Mouse (Mus musculus) testis, postnatal 14 days (tissue): ENCODE data around the gene Lmna.

Experiments used
- DNase-seq: peaks from one replicate; pipeline ENCODE4 v3.0.0; 2021; ENCODE audit warnings: low spot score

Gene Lmna

DNA sequence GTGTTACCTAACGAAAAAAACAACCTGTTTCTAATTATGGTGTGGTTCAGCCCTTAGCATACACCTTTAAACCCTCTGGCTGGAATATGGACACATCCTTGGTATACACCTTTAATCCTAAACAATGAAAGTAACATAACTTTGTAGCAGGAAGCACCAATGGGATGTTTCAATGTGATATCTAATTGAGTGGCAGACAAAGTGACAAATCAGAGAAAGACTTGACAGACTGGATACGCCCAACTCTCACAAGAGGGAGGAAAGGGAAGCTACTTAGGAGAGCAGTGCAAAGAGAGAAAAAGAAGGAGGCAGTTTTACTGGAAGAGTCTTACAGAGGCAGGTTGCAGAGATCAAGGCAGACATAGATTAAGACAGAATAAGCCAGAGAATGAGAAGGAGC, 40.3 kb downstream of the Lmna start:
- no peak for DNase-seq

DNA sequence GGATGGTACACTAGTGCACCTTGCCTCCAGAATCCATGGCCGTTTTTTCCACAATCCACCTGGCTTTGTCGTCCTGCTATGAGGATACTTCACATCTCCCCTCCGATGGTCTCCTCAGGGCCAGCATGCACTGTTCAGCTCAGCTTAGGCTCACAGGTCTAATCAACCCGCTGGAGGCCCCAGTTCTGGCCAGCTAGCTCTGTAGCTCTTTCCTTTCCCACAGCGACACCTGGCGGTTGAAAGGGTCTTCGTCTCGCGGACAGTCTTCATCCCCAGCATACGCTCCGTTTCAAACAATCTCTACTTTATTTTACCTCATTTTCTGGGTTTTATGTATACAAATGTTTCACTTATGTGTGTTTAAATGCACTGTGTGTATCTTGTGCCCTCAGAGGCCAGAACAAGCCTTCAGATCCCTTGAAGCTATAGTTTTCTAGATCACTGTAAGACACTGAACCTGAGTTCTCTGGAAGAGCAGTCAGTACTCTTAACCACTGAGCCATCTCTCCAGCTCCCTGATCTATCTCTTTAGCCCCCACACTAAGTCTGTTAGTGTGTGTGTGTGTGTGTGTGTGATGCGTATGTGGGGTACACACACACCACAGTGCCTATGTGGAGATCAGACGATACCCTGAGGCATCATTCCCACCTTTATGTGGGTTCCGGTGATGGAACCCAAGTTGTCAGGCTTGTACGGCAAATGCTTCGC, 42.5 kb downstream of the Lmna start:
- peak; percentile 75 for DNase-seq

DNA sequence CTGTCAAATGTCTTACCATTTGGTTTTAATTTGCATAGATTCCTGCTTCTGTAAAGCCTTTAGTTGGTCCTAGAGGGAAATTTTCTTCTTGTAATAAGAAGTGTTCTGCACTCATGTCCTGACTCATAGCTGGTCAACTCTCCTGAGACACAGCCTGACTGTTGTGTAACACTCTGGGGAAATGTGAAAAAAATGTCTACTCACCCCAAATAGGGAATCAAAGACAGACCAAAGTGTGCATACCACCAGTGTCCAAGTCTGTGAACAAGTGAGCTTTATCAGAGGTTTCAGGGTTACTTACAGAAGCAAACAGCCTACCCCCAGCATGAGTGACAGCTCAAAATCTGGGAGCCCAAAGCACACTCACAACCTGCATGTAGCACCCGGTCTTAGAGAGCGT, 44.6 kb downstream of the Lmna start:
- DNase-seq, result no peak

DNA sequence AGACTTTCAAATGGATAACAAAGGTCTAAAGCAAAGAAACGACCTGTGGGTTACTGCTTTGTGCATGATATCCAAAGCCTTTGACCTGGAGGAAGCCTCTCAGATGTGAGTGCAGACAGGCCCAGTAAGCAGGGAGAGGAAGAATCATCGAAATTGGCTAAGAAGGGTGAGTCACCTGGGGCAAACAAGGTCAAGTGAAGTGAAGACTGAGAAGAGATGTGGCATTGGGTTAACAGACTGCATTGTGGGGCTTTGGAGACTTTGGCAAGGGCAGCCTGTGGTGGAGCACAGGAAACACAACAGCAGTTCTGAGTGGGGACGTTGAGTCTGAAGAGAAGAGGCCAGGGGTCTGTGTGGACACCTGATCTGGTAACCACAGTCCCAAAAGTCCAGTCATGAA, 45.3 kb downstream of the Lmna start:
- DNase-seq, result no peak

DNA sequence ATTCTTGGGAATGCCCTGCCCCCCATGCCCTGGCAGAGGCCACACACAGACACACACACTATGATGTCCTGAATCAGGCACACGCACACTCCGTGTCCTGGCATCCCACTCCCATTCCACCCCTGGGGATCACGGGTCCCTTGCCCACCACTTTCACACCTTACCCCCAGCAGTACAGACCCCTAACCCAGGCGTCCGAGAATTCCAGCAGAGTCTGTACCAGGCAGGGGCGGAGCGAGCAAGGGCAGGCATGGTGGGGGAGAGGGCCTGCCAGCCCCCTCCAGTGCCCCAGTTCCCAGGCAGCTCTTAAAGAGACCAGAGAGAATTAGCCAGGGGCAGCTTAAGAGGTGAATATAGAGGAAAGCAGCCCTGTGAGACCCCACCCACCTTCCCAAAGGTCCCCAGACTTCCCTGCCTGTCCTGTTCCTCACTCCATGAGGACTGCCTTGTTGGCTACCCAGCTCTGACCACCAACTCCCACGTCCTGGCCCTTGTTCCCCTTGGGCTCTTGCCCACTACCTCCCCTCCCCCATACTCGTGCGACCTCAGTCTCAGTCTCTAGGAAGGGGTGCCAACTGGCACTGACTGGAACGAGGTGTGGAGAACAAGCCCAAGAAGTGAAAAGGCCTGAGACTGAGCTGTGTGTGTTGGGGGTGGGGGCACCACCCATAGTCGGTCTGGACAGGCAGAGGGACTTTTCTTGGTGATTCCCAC, 48.6 kb downstream of the Lmna start, which contains the start of gene Sema4a:
Gene Sema4a (minus strand): TSS at position 200 of the 714 bp plus-strand sequence.
- no peak for DNase-seq

DNA sequence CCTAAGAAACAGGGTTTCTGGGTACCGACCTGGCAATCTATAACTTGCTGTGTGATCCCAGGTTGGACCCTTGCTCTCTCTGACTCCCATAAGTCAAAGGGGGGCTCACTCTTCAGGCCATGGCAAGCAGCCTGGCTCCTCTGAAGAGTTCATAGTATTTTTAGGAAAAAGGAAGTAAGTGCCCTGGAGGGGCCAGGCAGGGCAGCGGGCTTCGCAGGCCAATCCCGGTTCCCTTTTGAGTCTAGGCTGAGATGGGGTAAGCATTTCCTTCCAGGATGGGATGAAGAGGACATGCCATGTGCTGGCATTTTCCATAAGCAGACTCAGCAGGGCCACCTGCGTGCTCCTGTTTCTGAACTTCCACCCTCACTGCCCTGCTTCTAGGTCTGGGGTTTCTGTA, 49.7 kb downstream of the Lmna start:
- no peak for DNase-seq

DNA sequence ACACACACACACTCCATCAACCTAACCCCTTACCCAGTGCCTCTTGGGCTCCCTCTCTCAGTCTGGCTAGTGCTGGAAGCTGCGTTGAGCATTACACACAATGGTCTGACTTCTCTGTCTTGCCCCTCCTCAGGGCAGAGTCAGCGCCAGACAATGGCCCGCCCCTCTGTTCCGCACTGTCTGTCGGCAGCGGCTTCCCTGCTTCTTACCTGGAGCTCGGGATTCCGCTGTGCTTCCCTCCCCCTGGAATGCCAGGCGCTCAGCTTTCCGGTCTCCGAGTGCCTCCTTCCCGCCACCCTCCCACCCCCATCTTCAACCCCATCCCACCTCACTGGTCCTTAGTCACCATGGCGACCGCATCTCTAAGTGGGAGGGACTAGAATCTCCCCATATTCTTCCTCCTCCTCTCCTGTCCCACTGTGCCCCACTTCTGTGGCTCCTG, 51.0 kb downstream of the Lmna start:
- no peak for DNase-seq

DNA sequence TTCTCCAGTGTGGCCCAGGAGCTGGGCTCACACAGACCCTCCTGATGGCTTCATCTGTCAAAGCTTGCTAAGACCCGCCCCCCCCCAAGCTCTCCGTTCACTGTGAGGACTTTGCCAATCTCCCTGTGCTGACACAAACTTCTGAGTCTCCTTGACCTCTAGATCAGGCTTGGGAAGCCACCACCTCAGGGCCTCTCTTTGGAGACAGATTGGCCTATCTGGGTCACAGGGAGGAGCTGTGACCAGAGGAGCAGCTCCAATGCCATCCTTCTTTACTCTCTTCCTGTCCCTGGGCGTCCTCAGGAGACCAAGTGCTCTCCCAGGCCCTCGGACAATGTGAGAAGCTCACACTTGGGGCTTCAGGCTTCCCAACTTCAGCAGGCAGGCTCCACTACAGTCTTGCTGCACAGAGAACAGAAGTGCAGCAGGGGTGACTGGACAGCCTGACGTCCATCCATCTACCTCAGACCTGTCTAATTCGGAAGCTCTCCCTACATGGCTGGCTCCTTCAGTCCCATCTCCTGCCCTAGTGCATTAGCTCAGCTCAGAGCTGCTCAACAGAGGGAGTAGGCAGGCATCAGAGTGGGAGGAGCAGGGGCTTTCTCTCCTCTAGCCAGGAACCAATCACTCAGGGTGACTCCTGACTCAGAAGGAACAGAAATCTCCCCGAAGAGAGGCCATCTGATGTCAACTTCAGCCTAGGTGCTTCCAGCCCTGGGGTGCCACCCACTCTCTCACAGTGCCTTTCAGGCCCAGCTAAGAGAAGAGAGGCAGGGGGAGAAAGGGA, 52.8 kb downstream of the Lmna start:
- DNase-seq, result no peak

DNA sequence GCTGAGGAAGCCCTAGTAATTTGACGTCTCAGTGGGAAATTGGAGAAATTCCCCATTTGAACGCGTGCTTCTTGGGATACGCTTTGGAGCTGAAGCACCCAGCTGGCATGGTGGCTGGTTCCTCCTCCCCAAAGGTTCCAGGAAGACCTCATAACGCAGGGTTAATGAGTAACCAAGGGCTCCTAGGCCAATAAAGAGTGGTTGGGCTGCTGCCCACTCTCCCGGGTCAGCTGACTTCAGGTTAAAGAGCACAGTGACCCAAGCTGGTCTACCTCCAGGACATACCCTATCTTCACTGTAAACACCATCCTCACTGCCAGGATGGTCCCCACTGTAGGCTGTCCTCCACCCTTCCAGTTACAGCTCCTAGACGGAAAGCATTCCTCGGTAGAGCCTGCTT, 53.4 kb downstream of the Lmna start:
- DNase-seq, result no peak

DNA sequence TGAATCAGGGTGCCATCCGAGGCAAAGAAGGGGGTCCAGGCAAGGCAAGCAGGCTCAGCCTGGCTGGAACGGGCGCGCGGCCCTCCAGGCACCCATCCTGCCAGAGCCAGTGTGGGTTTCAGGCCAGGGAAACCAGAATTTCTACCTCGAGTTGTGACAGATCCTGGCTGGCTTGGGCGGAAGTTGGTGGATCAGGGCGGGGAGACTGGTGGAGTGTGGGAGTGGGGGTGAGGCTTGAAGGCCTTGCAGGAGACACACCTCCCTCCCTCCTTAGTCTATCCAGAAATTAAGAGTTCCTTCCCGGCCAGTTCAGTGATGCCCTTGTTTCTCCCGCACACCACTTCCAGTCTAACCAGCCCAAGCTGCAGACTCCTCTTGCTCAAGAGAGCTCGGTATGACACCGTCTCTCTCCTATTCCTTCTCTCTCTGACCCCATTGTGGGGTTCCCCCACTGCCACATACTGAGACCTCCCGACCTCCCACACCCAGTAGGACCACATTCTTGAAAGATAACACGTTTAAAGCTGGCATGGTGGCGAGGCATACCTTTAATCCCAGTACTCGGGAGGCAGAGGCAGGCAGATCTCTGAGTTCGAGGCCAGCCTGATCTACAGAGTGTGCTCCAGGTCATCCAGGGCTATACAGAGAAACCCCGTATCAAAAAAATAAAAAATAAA, 54.0 kb downstream of the Lmna start:
- no peak for DNase-seq

DNA sequence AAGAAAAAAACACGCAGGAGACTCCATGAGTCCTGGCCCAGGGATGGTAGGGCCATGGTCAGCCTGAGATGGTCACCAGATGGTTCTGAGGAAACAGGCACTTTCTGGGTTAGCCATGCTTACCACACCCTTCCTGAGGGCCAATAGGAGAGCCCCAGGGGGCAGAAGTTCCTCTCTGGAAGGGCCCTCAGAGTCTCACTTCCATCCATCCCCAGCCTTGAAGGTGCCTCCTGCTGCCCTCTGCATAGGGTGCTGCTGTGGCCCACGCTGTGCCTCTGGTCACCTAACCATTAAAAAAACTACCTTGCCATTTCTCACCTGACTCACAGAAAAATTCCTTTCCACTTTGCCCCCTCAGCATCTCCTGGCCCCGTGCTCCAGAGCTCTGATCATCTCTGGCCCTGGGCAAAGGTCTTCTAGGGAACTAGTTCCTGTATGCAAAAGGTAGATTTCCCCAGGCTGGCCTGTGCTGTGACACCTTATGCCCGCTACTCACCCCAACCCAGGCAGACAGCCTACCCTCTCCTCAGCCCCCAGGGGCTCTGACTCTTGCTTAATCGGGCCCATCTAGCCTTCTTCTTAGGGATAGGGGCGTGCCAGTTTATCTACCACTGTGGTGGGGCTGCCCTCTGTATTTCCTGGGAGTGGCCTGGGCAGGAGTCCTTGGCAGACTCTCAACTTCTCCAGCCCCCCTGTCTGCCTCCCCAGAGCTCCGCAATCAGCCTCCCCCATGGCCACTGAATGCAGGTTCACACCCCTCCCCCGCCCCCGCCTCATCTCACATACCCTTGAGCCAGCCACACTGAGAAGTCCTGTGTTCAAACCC, 54.8 kb downstream of the Lmna start:
- peak; percentile 3 for DNase-seq

DNA sequence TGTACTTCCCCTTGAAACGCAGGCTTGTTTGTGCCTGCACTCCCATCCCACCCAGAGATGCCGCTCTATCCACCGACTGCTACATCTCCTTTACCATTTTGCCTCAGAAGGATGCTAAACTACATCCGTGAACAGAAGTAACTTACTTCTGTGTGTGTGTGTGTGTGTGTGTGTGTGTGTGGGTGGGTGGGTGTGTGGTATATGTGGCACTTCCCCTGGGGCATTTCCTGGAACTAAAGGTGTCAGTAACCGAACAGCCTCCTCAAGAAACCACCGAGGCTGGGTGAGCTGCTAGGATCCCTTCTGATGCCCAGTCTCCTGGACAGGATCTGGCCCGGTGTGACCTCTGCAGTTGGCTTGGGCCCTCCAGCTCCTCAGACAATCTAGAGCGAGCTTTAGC, 55.8 kb downstream of the Lmna start:
- DNase-seq, result peak; percentile 3

DNA sequence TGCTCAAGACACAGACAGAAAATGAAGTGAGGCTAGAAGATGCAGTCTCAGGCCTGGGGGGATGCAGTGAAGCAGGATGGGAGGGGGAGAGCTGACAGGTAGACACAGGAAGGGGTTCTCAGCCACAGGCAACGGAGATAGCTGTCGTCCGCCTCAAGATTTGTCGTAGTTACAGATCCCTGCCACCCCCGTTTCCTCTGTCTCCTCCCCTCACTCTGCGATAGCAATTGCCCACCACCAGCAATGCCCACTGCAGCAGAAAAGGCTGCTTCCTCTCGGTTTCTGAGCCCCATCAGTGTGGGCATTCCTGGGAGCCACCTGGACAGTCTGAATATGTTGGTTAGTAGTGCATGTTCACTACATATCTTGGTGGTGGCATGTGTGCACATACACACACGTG, 56.4 kb downstream of the Lmna start:
- peak; percentile 4 for DNase-seq

DNA sequence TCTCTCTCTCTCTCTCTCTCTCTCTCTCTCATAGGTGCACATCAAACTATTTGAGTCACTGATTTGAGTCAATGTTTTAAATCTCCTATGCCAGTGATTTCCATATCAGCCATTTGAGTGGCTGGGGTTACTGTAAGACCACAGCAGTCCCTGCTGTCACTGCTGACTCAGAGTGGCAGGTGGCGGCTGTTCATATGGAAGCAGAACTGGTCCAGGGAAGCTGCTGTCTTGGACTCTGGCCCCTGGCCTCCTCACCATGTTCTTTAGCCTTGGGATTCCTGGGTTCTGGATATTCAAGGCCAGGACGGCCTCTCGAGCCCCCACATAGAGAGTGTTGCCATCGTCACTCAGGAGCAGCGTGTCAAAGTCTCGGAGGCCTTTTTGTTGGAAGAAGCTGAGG, 57.0 kb downstream of the Lmna start:
- DNase-seq, result no peak

DNA sequence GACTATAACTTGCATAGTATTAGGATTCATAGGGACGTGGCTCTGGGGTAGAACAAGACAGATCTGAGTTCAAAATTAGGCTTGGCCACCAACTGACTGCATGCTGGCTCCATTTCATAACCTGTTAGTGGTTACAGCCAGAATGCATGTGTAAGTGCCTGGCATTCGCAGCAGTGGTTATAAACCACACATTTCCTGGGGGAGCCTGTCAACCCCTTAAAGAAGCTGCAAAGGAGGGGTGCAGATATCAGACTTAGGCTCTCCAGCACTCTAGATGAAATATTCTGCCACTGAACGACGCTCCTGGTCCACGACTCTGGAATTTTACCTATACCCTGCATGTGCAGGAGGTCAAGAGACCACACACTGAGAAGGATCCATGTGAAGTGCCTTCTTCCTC, 57.5 kb downstream of the Lmna start:
- DNase-seq, result no peak

DNA sequence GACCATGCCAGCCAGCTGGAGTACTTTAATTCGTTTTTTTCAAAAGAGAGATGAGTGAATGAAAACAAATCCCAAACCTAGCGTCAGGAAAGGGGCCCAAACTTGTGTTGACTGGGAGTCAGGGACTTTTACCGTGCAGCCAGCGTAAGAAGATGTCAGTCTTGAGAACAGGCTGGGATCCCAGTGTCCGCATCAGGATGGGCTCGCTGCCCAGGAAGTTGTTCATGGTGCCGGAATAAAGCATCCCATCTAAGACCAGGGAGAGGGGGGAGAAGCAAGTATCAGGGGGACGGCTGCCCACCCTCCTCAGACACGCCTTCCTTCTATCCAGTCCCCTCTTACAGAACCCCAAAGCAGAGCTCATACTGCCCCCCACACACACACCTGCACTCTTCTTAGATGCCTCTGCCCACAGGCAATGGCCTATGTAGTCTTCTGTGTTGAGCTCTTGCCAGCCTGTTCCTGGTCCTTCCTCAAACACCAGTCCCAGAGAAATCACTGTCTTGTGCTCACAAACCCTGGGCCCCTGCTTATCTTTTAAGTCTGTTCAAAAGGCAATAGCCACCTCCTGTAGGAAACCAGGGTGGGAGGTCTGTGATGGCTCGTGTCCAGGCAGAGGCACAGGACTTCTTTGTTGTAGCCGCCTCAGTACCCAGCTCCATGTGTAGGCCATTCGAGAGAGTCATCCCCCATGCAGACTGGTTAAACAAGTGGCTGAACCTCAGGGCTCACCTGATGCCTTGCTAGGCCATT, 59.2 kb downstream of the Lmna start:
- no peak for DNase-seq

DNA sequence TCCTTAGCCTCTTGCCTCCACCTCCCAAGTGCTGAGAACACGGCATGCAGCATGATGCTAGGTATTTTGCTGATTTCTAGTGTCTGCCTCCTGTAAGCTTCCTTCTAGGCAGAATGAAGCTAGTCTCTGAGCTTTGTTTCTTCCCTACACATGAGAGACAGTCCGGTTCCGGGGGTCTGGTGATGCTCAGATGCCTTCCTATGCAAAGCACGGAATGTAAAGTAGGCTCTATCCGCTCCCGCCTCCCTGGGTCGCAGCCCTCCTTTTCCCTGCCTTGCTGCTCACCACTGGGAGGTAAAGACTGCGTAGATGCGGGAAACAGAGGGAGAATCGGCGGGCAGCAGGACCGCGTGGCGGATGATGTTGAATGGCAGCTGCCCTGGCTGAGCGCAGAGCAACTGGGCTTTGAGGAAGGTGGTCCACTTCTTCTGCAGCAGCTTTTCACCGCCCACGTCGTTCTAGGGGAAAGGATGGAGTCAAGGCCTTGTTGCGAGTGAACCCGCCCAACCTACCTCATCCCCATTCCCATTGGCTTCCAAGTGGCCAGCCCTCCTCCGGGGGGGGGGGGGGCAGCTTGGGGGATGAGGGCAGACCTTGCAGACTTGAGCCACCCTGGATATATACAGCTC, 60.2 kb downstream of the Lmna start:
- DNase-seq, result peak; percentile 53

DNA sequence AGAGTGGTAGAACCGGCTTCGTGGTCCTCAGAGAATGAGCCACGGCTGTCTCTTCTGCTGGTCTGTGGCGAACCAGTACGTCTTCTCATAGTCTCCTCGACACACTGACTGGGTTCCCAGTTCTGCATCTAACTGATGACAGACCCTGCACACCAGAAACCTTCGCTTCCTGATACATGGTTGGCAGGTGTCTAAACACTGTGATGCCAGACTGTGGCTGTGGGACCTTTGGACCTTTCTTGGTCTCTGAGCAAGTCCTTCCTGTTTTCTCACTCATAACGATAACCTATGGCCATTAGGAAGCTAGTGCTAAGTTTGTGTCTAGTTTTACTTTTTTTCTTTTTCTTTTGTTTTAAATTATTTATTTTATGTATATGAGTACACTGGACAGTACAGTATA, 61.3 kb downstream of the Lmna start:
- no peak for DNase-seq

DNA sequence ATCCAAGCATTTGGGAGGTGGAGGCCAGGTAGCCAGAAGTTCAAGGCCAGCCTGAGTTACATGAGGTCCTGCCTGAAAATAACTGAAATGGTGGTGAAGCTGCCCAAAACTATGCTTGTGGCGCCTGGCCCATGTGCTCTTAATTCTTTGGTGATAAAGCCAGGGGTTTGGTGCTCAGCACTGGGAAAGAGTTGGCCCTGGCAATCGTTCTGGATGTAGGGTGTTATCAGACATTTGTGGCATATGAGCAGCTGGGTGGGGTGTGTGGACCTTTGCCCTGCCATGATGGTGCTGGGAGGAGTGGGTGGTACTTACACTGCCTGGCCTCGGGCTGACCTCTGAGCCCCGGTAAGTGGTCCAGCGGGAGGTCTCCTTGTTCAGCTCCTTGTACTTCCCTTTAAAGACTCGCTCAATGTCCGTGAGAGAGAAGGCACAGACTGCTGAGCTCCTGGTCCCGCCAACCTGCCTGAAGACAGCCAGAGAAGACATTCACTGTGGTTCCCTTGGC, 62.0 kb downstream of the Lmna start:
- DNase-seq, result no peak
